Mouse (Mus musculus): ENCODE data around the gene Lce1h.

Gene Lce1h

GRCm38 (mm10) chr3:92764965-92765364 is at the start of gene Lce1h:
Lce1h (minus strand) TSS chr3:92765065.
- no peak for DNase-seq (ENCODE audit: low spot score in 2 of 2)

- no peak for DNase-seq (ENCODE audit: low spot score in 2 of 2)
Measured at GRCm38 (mm10) chr3:92807791-92808190, 42.9 kb upstream of the Lce1h start, which contains the start of gene Lce1k. Lce1k (minus strand) TSS chr3:92807891.

GRCm38 (mm10) chr3:92790414-92790813 is 25.5 kb upstream of the Lce1h start, which contains the start of gene Lce1j:
Lce1j (minus strand) TSS chr3:92790514.
- DNase-seq (ENCODE audit: low spot score in 2 of 2): no peak

GRCm38 (mm10) chr3:92778799-92779198 is 13.9 kb upstream of the Lce1h start, which contains the start of gene Lce1i:
Lce1i (minus strand) TSS chr3:92778899.
- no peak for DNase-seq (ENCODE audit: low spot score in 2 of 2)

GRCm38 (mm10) chr3:92771573-92771972 is 6.7 kb upstream of the Lce1h start:
- DNase-seq (ENCODE audit: low spot score in 2 of 2): no peak

- DNase-seq (ENCODE audit: low spot score in 2 of 2): no peak
Measured at GRCm38 (mm10) chr3:92753197-92753596, 11.7 kb downstream of the Lce1h start.

- DNase-seq (ENCODE audit: low spot score in 2 of 2): no peak
Measured at GRCm38 (mm10) chr3:92752238-92752637, 12.6 kb downstream of the Lce1h start, which contains the start of gene Lce1g. Lce1g (minus strand) TSS chr3:92752338.

GRCm38 (mm10) chr3:92738996-92739395 is 25.9 kb downstream of the Lce1h start, which contains the start of gene Gm38119:
Gm38119 (minus strand) TSS chr3:92739096.
- no peak for DNase-seq (ENCODE audit: low spot score in 2 of 2)

- DNase-seq (ENCODE audit: low spot score in 2 of 2): no peak
Measured at GRCm38 (mm10) chr3:92722631-92723030, 42.2 kb downstream of the Lce1h start.

GRCm38 (mm10) chr3:92720250-92720649 is 44.6 kb downstream of the Lce1h start, which contains the start of gene Lce1f:
Lce1f (minus strand) TSS chr3:92720350.
- no peak for DNase-seq (ENCODE audit: low spot score in 2 of 2)

GRCm38 (mm10) chr3:92715122-92715521 is 49.7 kb downstream of the Lce1h start:
- no peak for DNase-seq (ENCODE audit: low spot score in 2 of 2)

Measured in urinary bladder, postnatal 36 days (tissue).